Mouse (Mus musculus) adrenal gland, adult 8-10 months (tissue): Measurements from ENCODE around the gene Agap1. TPM values are rescaled to one million over a fixed set of nuclear protein-coding genes. Genes with fewer than 3 reads are reported as not detected.

Experiments used
- DNase-seq: peaks from one replicate; pipeline ENCODE4 v3.0.0; 2022
- total RNA-seq, 4 experiments: library from RNA; stranded (reverse); gene quantifications; 2 replicates each; pipeline ENCODE4 v1.2.4; 2022

Agap1 gene
- total RNA-seq, 4 experiments from 2014 or later: 51.4 to 101 (median 75.3) TPM

GRCm38 (mm10) chr1:89717100-89717499 is 262.5 kb downstream of the Agap1 start:
- no peak for DNase-seq

DNA sequence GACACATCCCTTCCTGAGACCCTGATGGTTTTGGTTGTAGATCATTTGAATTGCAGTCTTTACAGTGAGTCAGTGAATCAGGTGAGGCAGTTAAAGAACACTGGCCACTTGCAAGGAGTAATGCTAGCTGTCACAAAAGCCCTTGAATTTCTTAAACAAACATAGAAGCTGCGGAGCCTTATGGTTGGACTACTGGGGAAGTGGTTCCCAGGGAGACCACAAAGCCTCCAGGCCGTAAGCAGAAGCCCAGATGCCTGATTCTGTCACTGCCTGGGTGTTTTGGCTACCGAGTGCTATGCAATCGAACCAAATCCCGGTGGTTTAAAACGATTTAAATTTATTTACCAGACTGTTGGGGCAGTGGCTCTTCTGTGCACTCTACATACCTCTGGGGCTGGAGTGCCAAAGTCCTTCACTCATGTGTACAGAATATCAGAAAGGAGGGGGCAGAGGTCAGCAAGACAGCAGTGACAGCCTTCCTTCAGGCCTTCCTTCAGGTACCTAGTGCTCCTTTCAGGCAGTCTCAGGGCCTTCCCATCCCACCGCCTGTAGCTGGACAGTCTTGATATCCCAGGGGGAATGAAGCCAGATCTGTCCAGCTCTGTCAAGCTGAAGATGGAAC is 264.3 kb downstream of the Agap1 start:
- no peak for DNase-seq

DNA sequence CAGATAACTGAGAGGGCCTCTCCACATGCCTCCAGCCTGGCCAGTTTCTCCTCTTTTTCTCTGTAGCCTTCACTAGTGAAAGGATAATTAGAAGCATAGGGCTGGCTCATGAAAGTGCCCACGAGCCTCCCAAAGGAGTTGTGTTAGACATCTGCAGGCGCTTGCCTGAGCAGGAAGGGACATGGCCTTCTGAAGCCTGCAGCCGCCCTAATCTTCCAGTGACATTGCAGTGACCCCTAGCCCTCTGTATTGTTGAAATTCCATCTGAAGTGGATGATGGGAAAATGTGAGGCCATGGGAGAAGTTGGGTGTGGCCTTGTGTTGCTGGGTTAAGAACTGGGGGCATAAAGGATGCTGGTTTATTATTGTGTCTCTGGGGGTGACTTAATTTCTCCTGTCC is 269.5 kb downstream of the Agap1 start:
- no peak for DNase-seq

DNA sequence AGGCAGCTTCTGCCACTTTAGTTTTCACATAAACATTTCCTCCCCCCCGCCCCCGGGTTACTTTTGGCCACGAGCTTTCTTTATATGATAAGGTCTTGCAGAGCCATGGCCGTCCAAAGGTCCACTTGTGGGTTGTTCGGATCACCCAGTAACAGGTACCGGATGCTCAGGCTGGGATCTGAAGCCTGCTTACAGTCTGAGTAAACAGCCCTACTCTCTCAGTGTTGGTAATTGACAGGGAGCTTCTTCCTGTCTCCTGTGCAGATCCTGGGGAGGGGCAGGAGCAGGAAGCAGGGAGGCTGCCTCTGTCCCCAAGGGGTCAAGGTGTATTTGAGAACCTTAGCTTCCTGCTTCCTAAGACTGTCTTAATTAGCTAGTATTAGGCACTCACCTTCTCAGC is 269.9 kb downstream of the Agap1 start:
- DNase-seq: no peak

DNA sequence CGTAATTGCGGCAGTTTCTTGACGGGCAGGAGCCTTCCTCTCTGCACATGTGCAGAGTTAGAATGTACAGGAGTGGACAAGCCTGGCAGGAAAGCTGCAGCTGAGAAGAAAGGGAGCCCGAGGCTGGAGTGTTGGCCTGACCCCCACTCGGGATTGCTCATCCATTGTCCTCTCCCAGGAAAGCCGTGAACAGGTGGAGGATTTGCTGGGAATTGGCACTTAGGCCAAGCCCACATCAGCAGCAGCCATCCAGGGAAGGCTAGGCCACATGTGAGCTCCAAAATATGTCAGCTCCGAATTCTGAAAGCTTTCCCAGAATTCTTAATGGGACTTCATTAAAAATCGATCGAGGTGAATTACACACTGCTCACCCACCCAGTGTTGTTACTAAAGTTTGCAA is 270.4 kb downstream of the Agap1 start:
- no peak for DNase-seq

DNA sequence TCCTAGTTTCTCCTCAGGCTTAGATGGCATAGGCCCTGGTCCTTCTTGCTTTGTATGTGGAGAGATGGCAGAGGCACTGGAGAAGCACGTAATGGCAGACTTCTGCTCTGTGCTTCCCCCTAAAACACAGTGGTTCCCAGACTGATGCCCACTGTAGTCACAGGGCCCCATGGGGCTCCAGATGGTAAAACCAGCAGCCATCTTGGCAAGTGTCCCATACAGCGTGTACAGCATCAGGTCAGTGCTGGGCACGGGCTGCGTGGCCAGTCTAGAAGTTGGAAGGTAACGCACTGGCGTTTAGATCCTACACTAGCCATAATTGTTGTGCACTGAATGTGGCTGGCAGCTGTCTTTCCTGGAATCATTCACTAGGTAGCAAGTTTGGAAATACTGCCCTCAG is 273.9 kb downstream of the Agap1 start:
- no peak for DNase-seq

DNA sequence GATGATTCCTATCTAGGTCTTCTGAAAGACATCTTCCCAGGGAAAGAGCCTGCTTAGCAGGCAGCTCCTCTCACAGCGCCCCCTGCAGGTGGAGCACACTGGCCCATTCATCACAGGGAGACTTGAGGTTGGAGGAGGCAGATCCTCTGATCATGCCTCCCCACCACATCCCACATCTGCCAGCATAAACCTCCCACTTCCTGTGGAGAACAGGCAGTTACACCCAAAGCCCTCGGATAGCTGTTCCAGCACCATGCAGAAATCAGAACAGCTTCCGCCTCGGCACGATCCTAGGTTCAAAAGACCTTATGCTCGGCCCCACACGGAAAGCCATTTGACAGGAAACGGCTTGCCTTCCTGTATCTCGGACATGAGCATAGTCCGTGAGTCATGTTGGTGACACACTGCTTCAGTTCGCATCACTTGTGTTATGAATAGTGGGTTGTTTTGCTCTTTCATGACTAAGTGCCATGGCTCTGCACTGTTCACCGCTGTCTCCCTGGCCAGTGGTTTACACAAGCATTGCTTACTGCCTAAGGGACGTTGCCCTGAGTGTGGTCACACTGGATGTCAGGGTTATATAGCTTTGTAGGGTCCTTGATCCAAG is 276.1 kb downstream of the Agap1 start:
- DNase-seq: no peak

DNA sequence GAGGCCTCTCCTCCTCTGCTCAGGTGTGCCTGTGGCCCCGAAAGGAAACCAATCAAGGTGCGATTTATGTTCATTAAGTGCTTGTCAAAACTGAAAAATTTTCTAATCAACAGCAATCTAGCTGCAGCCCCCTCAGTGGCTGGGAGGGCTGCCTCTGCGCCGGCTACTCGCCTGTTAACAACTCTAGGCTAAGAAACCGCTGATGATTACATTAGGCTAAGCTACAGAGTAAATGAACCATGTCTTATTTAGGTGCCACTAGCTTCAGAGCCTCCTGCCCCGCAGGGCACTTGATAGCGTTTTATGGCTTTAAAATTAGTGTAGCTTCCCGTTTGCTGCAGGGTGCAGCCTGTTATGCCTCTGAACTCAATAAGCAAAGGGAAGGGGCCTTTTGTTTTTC is 279.8 kb downstream of the Agap1 start:
- DNase-seq: no peak

GRCm38 (mm10) chr1:89735146-89735545 is 280.5 kb downstream of the Agap1 start:
- DNase-seq: no peak

- DNase-seq: no peak
Measured at GRCm38 (mm10) chr1:89736021-89736420, 281.4 kb downstream of the Agap1 start.

- DNase-seq: no peak
Measured at GRCm38 (mm10) chr1:89739067-89739774, 284.6 kb downstream of the Agap1 start.

GRCm38 (mm10) chr1:89739775-89740099 is 285.1 kb downstream of the Agap1 start:
- no peak for DNase-seq

DNA sequence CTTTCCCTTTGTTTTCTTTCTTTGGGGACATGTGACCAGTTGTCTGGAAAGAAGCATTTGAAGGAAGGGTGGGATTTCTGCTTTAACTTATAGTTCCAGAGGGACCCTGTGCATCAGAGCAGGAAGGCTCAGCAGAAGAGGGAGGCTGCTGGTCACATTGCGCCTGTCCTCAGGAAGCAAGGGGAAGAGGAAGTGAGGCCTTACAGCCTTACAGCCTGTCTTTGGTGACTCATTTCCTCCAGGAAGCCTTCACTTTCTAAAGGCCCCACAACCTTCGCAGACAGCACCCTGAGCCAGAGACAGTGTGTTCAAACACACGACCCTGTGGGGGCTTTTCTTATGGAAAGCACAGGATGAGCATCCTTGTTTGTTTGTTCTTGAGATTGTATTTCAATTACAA is 287.8 kb downstream of the Agap1 start:
- no peak for DNase-seq

DNA sequence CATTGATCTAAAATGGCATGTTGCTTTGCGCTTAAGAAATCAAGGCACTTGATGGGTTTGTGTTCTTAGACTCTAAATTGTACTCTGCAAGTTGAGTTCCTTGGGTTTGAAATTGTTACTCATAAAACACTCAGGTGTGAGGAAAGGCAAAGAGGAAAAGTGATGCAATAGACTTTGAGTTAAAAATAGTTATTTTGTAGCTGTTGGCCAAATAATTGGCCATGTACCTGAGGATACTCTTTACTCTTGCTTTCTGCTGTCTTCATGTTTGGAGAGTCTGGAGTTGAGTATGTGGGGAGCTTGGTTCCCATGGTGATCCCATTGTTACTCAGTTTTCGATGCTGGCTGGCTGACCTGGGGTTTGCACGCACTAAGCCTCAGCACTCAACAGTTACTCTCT is 291.6 kb downstream of the Agap1 start:
- no peak for DNase-seq

DNA sequence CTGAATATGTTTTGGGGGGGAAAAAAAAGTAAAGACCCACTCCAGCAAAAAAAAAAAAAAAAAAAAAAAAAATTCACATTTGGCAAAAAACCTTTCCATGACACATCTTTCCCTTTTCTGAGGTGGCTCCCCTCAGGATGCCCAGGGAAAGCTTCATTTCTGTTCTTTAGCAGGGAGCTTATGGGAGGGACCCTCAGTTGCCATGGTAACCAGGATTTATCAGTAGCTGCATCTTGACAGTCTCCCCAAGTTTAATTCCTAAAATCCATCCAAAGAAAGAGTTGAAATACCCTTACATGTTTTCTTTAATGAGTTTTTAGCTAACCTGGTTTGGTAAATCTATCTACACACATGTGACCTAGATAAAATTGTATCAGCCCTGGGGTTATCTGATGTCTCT is 295.1 kb downstream of the Agap1 start:
- no peak for DNase-seq

DNA sequence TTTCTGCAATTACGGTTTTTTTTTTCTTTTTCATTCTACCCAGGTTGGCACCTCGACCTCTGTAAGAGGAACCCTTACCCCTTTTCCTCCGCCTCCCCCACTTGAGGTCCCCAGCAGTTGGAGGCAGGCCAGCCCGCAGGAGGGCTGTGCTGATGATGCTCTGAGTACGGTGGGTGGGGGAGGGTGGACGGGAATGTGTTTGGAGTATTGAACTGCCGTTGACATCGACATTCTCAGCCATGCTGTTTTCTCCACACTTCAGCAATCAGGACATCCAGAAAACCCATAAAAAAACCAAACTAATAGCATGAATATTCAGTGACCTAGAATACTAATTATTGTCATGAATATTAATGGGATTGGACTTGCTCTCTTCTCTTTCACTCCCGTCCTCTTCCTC is 295.9 kb downstream of the Agap1 start:
- no peak for DNase-seq

GRCm38 (mm10) chr1:89750921-89751320 is 296.3 kb downstream of the Agap1 start:
- DNase-seq: no peak

- no peak for DNase-seq
Measured at GRCm38 (mm10) chr1:89751344-89751743, 296.7 kb downstream of the Agap1 start.

- DNase-seq: no peak
Measured at GRCm38 (mm10) chr1:89752659-89753058, 298.1 kb downstream of the Agap1 start.

- no peak for DNase-seq
Measured at GRCm38 (mm10) chr1:89755358-89755757, 300.8 kb downstream of the Agap1 start.

DNA sequence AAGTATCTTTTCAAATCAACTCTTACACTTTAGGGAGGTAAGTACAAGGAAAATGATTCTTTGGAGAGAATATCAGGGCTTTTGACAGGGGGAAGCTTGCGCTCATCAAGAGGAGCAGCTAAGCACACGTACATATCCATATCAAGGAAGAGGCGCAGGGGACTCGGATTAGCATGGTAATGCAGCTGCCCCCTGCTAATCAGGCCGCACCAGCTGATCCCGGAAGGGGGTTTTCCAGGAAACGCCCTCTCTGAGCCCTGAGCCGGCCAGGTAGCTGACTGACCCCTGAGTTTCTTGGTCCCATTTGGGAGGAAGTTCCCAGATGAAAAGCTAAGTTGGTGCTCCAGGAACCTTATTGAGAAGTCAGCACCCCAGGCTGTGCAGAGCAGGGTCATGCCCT is 301.8 kb downstream of the Agap1 start:
- DNase-seq: no peak

- DNase-seq: no peak
Measured at GRCm38 (mm10) chr1:89757545-89757944, 302.9 kb downstream of the Agap1 start.

GRCm38 (mm10) chr1:89763912-89764311 is 309.3 kb downstream of the Agap1 start:
- no peak for DNase-seq

DNA sequence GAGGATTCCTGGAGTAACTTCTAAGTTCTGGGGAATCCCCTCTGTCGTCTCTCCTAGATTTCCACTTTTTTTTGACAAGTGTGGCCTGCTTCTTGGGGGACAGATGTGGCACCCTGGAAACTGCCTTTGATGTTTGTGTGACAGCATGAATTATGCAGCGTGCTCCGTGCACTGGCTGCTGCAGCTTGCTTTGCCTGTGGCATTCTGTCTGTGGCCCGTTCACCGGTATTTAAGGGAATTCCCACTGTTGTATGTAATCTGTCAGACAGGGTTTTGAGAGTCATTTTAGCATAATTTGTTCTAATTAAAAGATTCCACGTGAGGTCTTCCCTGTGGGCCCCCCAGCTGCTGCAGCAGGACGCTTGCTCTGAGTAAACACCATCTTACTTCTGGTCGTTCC is 312.3 kb downstream of the Agap1 start:
- no peak for DNase-seq
